Mouse (Mus musculus) thymus, adult 2 months (tissue): Measurements from ENCODE around the gene Dna2.

Experiments
- CTCF ChIP-seq: fragments of 200-500 bp; IDR thresholded peaks from 2 replicates; pipeline ENCODE4 v1.5.1; 2012; ENCODE audit warnings: mild to moderate bottlenecking, control low read depth, low read length, moderate library complexity, borderline replicate concordance; ENCODE audit not compliant: control insufficient read depth, poor library complexity, insufficient read depth; ENCODE audit errors: extremely low read depth
- POLR2A ChIP-seq: fragments of 200-500 bp; IDR thresholded peaks from 2 replicates; pipeline ENCODE4 v1.6.1; 2012; ENCODE audit warnings: mild to moderate bottlenecking, low read length, control low read depth, moderate library complexity; ENCODE audit not compliant: control insufficient read depth, poor library complexity, insufficient read depth; ENCODE audit errors: extremely low read depth

GRCm38 (mm10) chr10:62920766-62921156 lies 26.1 kb upstream of the Dna2 start:
- TF ChIP-seq CTCF, result no peak
- TF ChIP-seq POLR2A, result no peak
